Mouse (Mus musculus): ENCODE data around the gene Ppip5k2.
A peak's percentile ranks its signal among the peaks of the same experiment; 100 is the strongest.
"Not testable (repeated sequence)": the region's sequence is repeated elsewhere in the genome, so short reads cannot be mapped to it uniquely, and the experiment has no call there.

The Ppip5k2 gene

GRCm38 (mm10) chr1:97769904-97770753 lies at the start of gene Ppip5k2, which contains the start of gene Gin1:
Gene Ppip5k2, minus strand, starts transcription at chr1:97770411.
Gene Gin1, plus strand, starts transcription at chr1:97770172.
- peak; percentile 96 for DNase-seq

- peak; percentile 41 for DNase-seq
Observed at GRCm38 (mm10) chr1:97809255-97809912, 39.2 kb upstream of the Ppip5k2 start.

DNA sequence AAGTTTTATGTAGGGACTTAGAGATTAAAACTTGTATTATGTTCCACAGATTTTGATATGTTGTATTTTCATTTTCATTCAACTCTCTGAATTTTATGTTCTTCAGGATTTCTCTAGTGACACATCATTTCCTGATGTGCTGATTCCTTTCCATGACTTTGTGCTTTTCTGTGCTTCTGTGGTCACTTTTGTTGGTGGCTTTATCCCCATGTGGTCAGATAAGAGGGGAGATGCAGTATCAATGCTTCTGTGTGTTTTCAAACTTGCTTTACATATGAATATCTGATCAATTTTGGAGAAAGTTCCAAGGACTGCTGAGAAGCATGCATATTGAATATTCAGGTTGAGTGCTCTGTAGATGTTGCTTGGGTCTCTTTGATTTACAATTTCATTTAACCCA lies 34.3 kb upstream of the Ppip5k2 start:
- no peak for DNase-seq

DNA sequence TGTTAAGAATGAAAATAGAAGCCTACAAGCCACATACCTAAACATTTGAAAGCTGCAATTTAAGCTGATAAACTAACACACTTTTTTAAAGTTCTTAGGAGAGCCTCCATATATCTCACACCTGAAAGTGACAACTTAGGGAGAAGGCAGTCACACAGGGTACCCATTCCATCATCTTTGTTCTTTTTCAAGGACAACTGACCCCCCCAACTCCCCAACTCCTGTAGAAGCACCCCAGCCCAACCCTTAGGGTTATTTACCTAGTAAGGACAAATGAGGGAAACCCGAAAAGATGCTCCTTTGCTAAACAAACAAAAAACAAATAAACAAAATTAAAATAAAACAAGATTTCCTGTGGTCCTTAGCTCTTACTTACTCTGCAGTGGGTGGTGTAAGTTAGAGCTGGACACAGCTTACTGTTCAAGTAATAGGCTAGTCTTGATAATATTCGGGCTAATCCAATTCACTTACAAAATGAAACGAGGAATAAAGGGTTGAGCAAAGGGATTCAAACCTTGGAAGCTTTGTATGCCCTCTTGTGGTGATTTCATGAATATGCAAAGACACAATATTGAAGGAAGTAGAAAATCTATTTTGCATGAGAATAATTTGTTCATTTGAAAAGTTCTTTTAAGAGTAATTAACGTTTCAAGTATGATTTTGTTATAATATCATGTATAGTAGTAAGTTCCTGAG lies 32.1 kb upstream of the Ppip5k2 start:
- DNase-seq, result peak; percentile 40

DNA sequence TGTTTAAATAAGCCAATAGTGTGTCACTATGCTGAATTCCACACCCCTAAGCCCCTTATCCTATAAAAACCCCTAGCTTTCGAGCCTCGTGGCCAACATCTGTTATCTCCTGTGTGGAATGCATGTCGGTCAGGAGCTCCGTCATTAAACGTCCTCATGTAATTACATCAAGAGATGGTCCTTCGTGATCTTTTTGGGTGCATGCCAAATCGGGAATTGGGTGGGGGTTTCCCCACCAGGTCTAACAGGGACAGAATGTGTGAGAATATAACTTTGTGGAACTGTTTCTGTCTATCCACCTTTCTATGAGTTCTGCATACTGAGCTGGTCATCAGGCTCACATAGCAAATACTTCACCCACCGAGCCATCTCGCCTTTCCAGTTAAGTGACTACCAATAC lies 25.7 kb upstream of the Ppip5k2 start:
- no peak for DNase-seq

DNA sequence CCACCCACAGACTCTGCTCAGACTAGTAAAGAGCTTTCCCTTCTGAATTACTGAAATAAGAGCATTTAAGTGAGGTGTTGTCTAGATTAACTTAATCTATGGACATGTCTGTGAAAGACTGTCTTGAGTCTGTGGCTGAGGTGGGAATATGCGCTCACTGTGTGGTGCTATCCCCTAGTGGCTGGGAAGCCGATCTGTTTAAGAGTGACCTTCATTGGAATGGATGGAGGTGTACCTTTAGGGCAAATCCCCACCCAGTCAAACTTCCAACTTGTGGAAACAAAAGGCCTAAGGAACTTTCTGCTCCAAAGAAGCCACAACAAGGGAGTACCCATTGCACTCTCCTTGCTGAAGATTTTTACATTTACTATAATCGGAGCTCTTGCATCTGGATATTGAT lies 23.9 kb upstream of the Ppip5k2 start:
- no peak for DNase-seq

GRCm38 (mm10) chr1:97788490-97788889 lies 18.3 kb upstream of the Ppip5k2 start:
- DNase-seq, result no peak

- DNase-seq, result no peak
Observed at GRCm38 (mm10) chr1:97787674-97788073, 17.5 kb upstream of the Ppip5k2 start.

DNA sequence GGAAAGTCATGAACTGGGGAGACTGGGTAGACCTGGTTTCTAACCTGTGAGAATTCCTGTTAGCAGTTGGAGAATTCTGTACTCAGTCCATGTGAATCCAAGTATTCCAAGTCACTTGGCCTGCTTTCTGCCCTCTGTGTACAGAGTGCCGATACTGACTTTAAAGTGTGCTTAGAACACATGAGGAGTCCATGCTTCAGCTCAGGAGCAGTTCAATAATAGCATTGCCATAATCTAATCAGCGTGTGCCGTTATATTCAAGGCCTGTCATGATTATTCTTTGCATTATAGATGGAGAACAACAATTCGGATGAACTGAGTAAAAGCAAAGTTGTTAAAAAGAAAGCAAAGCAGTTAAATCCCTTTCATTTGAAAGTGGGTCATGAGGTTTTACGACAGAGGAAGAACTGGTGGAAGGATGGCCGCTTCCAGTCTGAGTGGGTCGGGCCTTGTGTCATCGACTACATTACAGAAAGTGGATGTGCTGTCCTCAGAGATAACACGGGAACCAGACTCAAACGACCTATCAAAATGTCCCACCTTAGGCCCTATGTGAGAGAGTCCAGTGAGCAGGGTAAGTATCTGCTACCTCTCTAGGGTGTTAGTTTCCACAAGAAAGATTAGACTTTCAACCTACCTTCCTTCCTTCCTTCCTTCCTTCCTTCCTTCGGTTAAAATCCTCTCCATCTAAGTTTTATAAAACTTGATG lies 15.6 kb upstream of the Ppip5k2 start:
- DNase-seq, result no peak

- DNase-seq, result no peak
Observed at GRCm38 (mm10) chr1:97784928-97785327, 14.7 kb upstream of the Ppip5k2 start.

- DNase-seq, result no peak
Observed at GRCm38 (mm10) chr1:97781674-97782073, 11.5 kb upstream of the Ppip5k2 start.

DNA sequence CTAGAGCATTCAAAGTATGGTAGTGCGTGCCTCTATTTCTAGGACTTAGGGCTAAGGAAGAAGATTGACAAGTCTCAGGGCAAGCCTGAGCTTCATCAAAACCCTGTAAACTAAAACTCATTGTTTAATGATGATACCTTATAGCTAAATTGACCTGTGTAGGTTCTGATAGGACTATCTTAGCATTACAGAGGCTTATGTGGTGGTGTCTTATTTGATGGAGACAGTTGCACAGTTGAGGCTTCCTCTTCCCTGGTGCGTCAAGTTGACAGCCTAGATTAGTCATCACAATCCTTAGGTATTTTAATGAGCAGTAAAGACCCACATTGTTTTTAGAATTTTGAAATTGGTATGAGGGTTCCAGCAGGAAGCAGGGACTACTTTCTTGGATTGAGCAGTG lies 3.8 kb upstream of the Ppip5k2 start:
- no peak for DNase-seq

- DNase-seq, result no peak
Observed at GRCm38 (mm10) chr1:97773362-97773761, 3.2 kb upstream of the Ppip5k2 start.

DNA sequence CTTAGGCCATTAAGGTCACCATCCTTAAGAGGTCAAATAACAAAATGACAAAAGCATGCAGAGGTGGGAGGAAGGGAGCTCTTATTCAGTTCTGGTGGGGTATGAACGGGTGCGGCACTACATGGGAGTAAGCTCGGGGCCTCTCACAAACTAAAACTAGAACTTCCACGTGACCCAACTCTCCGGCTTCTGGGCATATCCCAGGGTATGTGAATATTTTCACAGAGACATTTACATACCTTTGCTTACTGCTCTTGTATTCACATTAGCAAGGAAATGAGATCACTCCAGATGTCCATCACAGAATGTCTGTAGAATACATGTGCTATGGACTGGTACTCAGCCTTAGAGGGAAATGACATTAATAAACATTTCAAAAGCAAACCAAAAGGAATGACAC lies 1.5 kb upstream of the Ppip5k2 start:
- DNase-seq, result no peak

- DNase-seq, result no peak
Observed at GRCm38 (mm10) chr1:97771118-97771517, 907 bp upstream of the Ppip5k2 start.

DNA sequence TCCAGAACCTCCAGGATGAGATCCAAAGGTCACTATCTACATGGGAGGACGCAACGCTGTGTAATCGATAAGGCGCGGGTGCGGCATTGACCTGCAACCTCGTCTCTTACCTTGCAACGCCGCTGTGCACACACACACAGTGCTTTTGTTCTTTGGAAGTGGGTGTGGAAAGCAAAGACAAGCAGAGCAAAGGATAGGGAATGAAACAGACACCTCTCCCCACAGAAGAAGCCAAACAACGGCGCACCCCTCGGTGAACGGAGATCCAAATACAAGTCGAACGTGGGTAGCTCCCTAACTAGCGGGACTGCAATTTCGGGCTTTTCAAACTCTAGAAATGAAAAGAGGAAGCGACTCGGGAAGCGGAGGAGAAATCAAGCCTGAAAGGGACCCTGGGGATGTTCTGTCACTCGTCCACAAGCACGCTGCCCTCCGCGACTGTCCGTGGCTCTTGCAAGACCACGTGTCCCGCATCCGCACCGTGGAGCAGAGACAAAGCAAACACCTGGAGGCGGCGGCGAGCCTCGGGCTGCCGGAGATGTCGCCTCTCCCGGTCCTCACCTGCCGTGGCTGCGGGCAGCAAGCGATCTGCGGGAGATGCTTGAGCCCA lies 812 bp downstream of the Ppip5k2 start:
- peak; percentile 41 for DNase-seq

GRCm38 (mm10) chr1:97768906-97769293 lies 1.3 kb downstream of the Ppip5k2 start:
- no peak for DNase-seq

DNA sequence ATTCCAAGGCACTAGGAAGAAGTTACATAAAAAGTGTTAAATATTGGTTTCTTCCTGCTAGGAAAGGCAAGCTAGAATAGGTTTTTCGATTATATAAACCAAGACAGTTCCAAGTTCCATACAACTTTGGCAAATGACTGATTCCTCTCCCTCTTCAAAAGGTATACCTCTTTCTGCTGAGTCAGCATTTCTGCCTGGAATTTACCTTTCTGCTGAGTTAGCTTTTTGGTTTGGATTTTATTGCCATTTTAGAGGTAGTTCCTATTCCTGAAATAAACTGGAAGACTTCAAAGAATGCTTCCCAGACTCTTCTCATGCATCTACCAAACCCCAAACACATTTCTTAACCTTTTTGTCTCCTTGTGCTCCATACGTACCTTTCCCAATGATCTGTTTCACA lies 2.1 kb downstream of the Ppip5k2 start:
- no peak for DNase-seq

GRCm38 (mm10) chr1:97765712-97766111 lies 4.5 kb downstream of the Ppip5k2 start:
- DNase-seq, result not testable (repeated sequence)

DNA sequence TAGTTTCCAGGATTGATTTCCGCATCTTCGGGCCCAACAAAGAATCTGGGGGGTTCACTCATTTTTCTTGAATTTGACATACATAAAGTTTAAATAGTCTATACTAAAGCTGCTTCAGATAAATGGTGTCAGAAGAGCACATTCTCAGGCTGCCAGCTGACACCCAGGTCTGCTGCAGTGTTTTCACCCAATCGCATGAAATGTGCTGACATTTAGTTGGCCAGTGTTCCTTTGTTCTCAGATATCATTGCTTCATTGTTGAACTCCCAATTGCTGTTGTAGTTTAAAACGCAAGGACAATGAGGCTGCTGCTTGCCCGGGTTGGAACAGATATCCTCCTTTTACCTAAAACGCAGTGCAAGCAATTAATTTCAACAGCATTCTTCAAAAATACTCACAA lies 8.7 kb downstream of the Ppip5k2 start:
- no peak for DNase-seq

- no peak for DNase-seq
Observed at GRCm38 (mm10) chr1:97760598-97760997, 9.6 kb downstream of the Ppip5k2 start.

DNA sequence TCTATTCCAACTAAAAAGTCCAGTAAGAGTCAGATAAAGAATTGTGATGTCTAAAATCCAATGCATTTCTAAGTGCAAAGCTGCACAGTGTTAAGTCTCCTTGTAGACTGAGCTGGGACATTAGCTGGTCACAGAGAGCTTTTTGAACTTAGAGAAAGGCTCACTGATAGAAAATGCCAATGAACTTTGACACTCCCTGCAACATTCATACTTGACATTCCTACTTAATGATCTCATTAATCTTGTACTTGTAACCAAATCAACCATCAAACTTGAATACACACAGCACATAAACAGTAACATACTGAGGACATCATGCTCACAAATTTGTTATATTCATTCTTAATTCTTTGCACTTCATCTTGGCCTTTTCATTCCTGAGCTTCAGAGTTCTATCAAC lies 10.4 kb downstream of the Ppip5k2 start:
- DNase-seq, result no peak

DNA sequence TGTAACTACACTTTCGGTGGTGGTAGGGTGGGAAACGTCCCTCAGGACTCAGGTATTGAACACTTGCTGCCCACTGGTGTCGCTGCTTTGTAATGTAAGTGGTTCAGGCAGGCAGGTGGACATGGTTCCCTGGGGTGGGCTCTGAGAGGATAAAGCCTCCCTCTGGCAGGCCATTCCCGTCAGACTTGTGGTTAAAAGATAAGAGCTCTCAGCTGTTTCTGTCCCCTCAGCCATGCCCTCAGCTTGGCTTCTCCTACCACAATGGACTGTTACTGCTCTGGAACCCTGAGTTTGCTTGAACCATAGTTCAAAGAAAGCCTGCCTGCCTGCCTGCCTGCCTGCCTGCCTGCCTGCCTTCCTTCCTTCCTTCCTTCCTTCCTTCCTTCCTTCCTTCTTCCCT lies 15.8 kb downstream of the Ppip5k2 start:
- DNase-seq, result no peak

Data from embryo, embryonic 11 days (tissue).